Mouse (Mus musculus) bone marrow, adult 2 months (tissue): ENCODE data around the gene 1700029F12Rik. TPM values are rescaled to one million over a fixed set of nuclear protein-coding genes. Genes with fewer than 3 reads are reported as not detected.

Experiments used
- H3K27ac ChIP-seq: fragments of 200-500 bp; 2 replicates; pipeline ENCODE4 v1.5.1; 2012; ENCODE audit warnings: low read depth, mild to moderate bottlenecking, control low read depth, inconsistent platforms, low read length; ENCODE audit not compliant: control insufficient read depth, poor library complexity, insufficient read depth
- H3K4me1 ChIP-seq: fragments of 200-500 bp; 2 replicates; pipeline ENCODE4 v1.6.1; 2011; ENCODE audit warnings: low read length; ENCODE audit not compliant: control insufficient read depth, insufficient read depth
- H3K4me3 ChIP-seq: fragments of 200-500 bp; replicated peaks from 2 replicates; pipeline ENCODE3; 2011; ENCODE audit warnings: mild to moderate bottlenecking, low read depth, low read length, control low read depth; ENCODE audit not compliant: control insufficient read depth
- CTCF ChIP-seq: fragments of 200-500 bp; IDR thresholded peaks from 2 replicates; pipeline ENCODE4 v1.5.1; 2011; ENCODE audit warnings: low read length, control low read depth; ENCODE audit not compliant: control insufficient read depth, insufficient read depth
- POLR2A ChIP-seq: fragments of 200-500 bp; IDR thresholded peaks from 2 replicates; pipeline ENCODE4 v1.6.1; 2011; ENCODE audit warnings: low read depth, mild to moderate bottlenecking, control low read depth, low read length, borderline replicate concordance; ENCODE audit not compliant: control insufficient read depth
- WGBS: fragments of 180-500 bp; shearing (Covaris S2); methylation state at CpG from one replicate; pipeline ENCODE4 v1.1.7; 2018; 5-methylcytosine and 5-hydroxymethylcytosine counted together
- polyA plus RNA-seq: library from polyadenylated mRNA; stranded (reverse); fragments of >200 nt; gene quantifications from 2 replicates; pipeline ENCODE4 v1.2.4, GENCODE M21; 2011; ENCODE audit warnings: low replicate concordance; ENCODE audit not compliant: missing spikeins, insufficient read depth, insufficient read length

The 1700029F12Rik gene
- polyA plus RNA-seq, 1 experiment = not detected

DNA sequence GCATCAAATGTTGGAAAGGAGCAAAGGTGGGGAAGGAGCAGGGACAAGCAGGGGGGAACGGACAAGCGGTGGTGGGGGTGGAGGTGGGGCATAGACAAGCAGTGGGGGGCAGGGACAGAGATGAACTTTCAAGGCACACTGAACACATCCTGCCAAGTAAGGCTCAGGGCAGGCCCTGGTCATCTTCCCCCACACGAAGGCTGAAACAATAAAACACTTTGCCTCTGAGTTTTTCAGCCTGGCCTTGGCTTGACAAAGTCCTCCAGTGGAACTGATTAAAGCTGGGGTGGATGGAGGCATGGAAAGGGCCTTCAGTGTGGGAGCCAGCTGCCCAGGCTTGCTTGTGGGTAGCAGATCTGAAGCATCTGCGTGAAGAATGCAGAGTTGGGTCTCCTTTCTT lies 23.7 kb upstream of the 1700029F12Rik start:
- no peak overlapping the region for H3K4me3 ChIP-seq
- WGBS = 82% methylated on average over 4 of the region's 4 CpGs
- H3K4me1 ChIP-seq = no peaks in the 10 kb centered on the region
- no peak for TF ChIP-seq POLR2A
- TF ChIP-seq CTCF = no peak
- no peak overlapping the region for H3K27ac ChIP-seq

DNA sequence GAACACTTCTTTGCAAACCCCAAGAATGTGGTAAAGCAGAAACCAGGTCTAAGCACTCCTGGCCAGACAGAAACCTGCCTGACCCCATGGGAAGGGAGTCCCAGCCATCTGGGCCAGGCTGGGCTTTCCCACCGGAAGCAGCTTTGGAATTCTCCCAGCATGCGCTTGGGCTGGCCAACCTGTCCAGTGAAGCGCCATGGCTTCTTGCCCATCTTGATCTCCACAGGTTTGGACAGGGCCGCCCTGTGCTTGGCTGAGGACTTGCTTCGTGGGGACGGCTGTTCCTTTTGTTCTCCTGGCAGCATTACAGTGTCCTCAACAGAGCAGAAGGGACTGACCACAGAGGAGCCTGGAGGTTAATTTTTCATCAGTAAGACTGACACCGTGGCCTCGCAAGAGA lies 19.7 kb upstream of the 1700029F12Rik start:
- Histone ChIP-seq H3K27ac (no peak overlapping the region), H3K4me3 (no peak overlapping the region), H3K4me1 (no peaks in the 10 kb centered on the region)
- 68% methylated on average over 8 of the region's 8 CpGs for WGBS
- no peak for TF ChIP-seq POLR2A
- no peak for TF ChIP-seq CTCF

DNA sequence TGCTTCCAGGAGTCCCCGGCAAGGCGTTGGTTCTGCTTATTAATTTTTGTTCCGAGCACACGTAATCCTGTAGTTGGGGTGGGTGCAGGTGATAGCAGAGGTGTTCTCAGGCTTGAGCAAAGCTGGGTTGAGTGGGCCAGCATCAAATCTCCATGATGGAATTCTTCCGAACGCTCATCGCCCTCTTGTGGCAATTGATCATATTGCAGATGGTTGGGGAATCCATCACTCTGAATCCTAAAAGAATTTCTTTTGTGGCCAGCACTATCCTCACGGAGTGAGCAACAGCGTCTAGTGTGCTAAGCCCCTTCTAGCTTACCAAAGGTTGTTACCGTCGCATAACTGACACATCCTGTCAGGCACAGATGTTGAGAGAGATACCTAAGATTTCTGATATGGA lies 18.5 kb upstream of the 1700029F12Rik start:
- Histone ChIP-seq H3K4me3 (no peak overlapping the region), H3K27ac (no peak overlapping the region), H3K4me1 (no peaks in the 10 kb centered on the region)
- 18% methylated on average over 11 of the region's 11 CpGs for WGBS
- no peak for TF ChIP-seq POLR2A
- TF ChIP-seq CTCF = peak; percentile 35; the same call in 1 of the 2 replicates

DNA sequence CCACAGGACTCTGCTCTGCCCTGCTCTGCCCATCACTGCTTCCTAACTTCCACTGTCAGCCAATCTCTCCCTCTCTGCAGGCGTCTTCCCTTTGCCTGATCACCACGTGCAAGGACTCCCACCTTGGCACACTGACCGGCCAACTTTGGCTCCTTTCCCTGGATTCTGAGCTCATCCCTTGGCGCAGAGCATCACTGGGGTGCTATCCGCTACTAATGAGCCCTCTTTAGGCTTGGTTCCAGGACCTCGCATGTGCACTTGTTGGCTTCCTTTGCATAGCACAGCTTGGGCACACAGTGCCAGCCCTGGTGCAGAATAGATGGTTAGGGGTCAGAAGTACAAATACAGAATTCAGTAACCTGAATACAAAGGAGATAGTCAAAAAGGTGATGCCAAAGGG lies 17.0 kb upstream of the 1700029F12Rik start:
- TF ChIP-seq CTCF = no peak
- TF ChIP-seq POLR2A = no peak
- Histone ChIP-seq H3K4me1 (no peaks in the 10 kb centered on the region), H3K4me3 (no peak overlapping the region), H3K27ac (no peak overlapping the region)
- 79% methylated on average over 6 of the region's 6 CpGs for WGBS

DNA sequence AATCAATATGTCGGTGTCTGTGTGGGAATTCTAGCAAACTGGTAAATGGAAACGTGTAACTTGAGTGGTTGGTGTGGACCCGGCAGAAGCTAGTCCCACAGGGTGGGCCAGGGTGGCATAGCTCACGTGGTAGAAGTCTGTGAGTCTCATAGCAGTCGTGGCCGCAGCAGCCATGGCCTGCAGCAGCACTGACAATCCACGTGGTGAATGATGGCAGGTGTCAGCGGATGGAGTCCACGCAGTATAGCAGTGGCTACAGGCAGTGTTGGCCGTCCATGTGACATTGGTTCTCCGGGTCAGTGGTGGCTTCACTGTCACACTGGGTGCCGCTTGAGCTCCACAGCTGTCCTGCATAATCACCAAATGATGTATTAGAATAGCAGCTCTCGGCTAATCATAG lies 4.1 kb downstream of the 1700029F12Rik start:
- Histone ChIP-seq H3K4me1 (no peaks in the 10 kb centered on the region), H3K4me3 (no peak overlapping the region), H3K27ac (no peak overlapping the region)
- TF ChIP-seq POLR2A = no peak
- no peak for TF ChIP-seq CTCF
- WGBS = 85% methylated on average over 13 of the region's 13 CpGs

DNA sequence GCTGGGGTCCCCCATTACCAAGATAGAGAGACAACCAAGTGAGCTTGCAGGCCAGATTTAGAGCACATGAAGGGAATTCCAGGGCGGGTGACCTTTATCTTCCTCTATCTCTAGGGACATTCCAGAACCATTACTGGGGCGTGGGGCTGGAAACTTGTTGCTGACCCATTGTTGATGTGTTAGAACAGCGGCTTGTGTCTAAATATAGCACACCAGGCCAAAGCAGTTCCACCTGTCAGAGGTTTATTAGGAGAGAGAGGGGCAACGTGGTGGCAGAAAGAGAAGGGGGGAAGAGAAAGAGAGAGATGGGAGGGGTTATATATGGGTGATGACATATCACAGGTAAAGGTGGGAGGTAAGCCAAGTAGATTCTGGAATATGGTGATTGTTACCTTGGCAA lies 12.3 kb downstream of the 1700029F12Rik start:
- Histone ChIP-seq H3K27ac (no peak overlapping the region), H3K4me3 (no peak overlapping the region), H3K4me1 (no peaks in the 10 kb centered on the region)
- no peak for TF ChIP-seq POLR2A
- no peak for TF ChIP-seq CTCF
- 65% methylated on average over 4 of the region's 4 CpGs for WGBS

DNA sequence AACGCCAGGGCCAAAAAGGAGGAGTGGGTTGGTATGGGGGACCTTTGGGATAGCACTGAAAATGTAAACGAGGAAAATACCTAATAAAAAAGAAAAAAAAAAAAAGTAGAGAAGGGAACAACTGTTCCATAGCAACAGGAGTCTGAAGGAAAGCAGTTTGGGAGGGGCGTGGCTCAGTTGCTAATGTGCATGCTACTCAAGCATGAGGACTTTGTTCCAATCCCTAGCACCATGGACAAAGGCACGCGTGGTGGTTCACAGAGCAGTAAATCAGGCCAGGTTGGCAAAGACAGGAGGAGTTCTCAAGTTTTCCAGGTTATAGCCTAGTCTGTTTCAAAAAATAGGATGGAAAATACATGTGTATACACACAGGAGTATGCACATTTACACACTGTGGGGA lies 14.0 kb downstream of the 1700029F12Rik start:
- WGBS = 79% methylated on average over 5 of the region's 5 CpGs
- Histone ChIP-seq H3K4me1 (no peaks in the 10 kb centered on the region), H3K27ac (no peak overlapping the region), H3K4me3 (no peak overlapping the region)
- no peak for TF ChIP-seq CTCF
- TF ChIP-seq POLR2A = no peak

DNA sequence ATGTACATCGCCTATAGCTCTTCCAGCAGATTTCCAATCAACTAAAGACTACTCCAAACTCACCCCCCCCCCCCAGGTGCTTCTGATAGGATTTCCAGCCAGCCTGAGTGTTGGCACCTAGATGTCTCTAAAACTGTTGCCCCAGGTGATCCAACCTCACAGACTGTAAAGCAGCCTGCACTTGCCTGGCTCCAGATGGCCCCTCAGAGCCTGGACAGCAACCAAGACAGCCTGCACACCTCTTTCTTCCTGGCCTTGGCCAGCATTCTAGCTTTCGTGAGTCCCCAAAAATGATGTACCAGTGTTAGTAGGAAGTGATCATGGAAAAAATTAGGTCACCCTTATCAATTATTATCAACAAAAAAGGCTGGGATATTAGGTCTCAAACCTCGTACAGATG lies 16.5 kb downstream of the 1700029F12Rik start:
- H3K27ac ChIP-seq = no peak overlapping the region
- no peaks in the 10 kb centered on the region for H3K4me1 ChIP-seq
- 77% methylated on average over 3 of the region's 3 CpGs for WGBS
- no peak overlapping the region for H3K4me3 ChIP-seq
- TF ChIP-seq POLR2A (no peak), CTCF (no peak)

DNA sequence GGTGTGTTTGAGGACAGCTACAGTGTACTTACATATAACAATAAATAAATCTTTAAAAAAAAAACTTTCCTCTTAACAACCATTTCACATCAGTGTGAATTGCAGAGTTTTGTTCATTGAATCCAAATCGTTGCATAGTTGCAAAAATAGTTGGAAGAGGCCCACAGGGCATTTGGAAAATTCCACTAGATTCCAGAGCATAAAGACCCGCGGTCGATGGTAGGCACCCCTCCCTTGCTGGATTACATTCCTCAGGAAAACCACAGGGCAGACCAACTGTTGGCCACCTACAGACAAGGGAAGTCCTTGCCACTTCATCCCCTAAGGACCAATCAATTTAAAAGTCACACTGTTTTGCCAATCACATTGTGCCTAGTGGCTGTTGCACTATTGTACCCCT lies 19.8 kb downstream of the 1700029F12Rik start:
- Histone ChIP-seq H3K4me1 (no peaks in the 10 kb centered on the region), H3K27ac (no peak overlapping the region), H3K4me3 (no peak overlapping the region)
- WGBS = 60% methylated on average over 4 of the region's 4 CpGs
- TF ChIP-seq CTCF = no peak
- TF ChIP-seq POLR2A = no peak
